Mouse (Mus musculus): ENCODE measurements at regions not wholly inside any gene's neighbourhood (a gene's known extent, or its start where the extent isn't known, plus 50 kb on each side); places are given as distances from the start of the nearest gene placed in this dataset.

- DNase-seq (ENCODE audit: inconsistent ontology term), result no peak
Measured at GRCm38 (mm10) chr9:8273253-8273652, 139.2 kb upstream of the Cep126 start.

GRCm38 (mm10) chr9:8249542-8249941, 115.4 kb upstream of the Cep126 start:
- peak; percentile 22 for DNase-seq (ENCODE audit: inconsistent ontology term)

DNA sequence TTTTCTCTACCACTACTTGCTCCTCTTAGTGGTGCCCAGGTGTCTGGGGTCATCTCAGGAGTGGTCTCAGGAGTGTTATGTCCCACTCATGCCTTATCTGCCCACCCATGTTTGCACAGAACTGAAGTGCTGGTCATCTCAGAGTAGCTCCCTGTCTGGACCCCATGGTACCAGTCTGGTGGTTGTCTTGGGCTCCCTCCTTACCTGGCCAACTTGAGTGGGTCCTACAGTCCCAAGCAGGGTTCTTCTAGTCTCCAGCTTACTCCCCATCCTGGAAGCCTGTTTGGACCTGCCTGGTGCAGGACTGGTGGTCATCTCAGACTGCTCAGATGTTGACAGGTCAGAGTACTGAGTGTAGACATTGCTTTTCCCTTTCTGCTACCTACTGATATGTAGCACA, 94.0 kb upstream of the Cep126 start:
- DNase-seq (ENCODE audit: inconsistent ontology term), result no peak

DNA sequence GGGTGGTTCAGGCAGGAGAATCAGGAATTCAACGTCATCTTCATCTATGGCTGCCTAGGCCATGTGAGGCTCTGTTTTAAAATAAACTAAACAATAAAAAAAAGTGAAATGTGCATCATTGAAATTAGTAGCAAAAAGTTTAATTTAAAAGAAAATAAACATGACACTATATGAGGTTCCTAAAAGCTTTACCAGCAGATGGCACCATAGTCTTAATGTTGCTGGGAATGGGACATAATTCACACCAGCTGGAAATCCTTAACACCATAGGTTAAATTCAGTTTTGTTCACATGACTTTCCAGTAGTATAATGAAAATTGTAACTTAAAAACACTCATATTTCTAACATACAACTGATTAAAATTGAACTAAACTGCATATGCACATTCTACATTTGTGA, 92.3 kb upstream of the Cep126 start:
- DNase-seq (ENCODE audit: inconsistent ontology term), result peak; percentile 27

DNA sequence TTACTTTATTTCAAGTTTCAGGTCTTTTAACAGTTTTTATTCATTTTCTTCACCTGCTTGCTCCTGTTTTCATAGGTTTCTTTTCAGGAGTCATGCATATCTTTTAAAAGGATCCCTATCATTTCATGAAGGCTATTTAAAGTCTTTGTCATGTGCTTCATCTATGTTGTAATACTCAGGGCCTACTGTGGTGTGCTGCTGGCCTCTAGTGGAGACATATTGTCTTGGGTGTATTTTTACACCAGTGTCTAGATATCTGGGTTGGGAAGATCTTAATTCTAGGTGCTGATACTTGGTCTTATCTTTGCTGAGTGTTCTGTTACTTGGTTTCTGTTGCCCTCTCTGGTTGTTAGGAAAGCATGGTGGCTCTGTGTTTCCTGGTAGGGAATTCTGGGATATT, 74.8 kb upstream of the Cep126 start:
- peak; percentile 25 for DNase-seq (ENCODE audit: inconsistent ontology term)

- DNase-seq (ENCODE audit: inconsistent ontology term), result no peak
Measured at GRCm38 (mm10) chr9:8185433-8185832, 51.3 kb upstream of the Cep126 start.
